Mouse (Mus musculus) lung, postnatal 14 days (tissue): ENCODE results near the gene Add2.

Experiments used
- DNase-seq: peaks from one replicate; pipeline ENCODE4 v3.0.0; 2021

Add2 gene

DNA sequence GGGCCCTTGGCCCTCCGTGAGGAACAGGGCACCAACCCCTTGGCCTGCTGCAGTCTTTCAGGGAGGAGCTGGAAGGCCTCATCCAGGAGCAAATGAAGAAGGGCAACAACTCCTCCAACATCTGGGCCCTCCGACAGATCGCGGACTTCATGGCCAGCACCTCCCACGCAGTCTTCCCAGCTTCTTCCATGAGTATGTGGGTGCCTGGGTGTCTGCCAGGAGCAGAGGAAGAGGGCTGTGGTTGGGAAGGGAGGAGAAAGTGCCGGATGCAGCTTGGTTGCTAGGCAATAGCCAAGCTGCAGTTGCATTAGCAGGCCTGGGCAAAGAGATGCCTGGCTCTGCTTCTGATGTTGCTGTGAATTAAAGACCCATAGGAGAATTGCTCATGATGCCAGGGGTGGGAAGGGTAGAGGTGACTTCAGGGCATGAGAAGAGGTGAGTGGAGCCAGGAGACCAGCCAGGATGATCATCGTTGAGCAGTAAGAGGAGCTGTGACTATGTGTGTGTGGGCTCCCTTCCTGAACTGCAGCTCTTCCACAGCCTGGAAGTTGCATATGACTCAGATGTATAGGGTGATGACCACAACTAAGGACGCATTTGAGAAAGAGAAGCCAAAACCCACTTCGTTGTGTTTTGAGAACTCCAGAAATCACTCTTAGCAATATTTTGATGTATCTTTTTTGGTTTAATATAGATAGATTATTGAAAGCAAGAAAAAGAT, 58.5 kb downstream of the Add2 start:
- DNase-seq = peak; percentile 20

DNA sequence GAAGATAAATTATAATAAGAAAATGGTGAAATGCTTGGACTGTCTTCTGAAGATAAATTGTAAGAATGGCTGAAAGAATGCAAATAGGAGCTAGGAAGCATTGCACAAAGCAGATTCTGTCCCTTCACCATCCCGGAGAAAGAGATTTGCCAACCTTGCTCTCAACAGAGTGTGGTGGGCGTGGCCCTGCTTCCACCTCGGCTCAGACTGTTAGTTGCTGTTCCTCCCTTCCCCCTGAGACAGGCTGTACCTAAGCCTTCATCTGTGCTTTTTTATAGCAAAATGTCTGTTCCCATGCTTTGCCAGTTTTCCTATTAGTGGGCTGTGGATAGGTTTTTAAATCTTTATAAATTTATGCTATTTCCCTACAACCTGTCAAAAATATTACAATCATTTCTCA, 59.3 kb downstream of the Add2 start:
- DNase-seq = no peak

DNA sequence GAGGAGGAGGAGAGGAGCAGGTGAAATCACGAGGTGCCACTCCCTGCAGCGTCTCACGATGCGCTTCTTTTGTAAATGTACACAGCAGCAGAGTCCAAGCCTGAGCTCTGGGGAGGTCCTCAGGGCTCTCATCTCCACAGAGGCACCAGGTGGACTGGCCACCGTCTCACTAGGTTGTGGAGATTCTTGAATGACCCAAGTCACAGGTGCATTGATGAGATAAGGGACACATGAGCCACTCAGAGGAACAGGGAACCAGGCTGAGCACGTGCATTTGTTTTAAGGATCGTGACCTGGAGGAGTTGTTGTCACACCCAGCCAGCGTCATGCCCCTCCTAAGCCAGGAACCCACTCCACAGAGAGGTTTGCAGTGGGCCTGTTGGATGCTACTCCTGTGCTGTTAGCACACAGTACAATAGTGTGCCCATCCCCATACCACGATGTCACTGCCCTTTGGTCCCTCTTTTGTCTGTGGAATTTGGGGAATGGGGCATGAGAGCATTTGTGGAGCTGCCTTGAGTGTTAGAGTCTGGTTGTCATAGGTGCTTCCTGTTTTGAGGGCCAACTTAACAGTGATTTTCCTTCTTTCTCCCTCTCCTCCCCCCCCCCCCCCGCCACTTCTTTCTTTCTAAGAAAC, 65.8 kb downstream of the Add2 start:
- DNase-seq = no peak

DNA sequence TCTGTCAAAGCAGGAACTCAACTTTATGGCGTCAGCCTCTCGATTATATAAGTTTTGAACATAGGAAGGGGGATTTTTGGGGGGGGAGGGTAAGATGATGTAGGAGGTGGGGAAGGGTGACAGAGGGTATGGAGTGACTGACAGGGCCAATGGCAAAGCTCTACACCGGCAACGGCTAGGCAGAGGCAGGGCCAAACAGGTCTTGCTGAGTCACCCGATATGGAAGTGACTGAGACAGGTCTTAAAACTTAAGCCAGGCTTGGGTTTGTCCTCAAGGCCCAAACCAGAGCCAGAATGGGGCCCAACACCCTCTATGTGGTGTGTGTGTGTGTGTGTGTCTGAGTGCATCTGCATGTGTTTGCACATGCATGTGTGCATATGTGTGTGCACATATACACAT, 67.0 kb downstream of the Add2 start:
- no peak for DNase-seq

DNA sequence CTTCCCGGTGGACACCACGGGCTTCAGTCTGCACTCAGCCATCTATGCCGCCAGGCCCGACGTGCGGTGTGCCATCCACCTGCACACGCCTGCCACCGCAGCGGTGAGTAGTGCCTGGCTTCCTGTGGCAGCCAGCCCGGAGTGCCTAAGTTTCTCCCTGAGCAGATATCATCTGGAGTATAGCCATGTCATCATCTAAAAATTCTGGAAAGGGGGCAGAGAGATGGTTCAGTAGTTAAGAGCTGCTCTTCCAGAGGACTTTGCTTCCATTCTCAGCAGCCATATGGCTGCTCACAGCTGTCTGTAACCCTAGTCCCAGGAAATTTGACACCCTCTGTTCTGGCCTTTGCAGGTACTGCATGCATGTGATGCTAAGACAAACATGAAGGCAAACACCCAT, 68.3 kb downstream of the Add2 start:
- DNase-seq = no peak

DNA sequence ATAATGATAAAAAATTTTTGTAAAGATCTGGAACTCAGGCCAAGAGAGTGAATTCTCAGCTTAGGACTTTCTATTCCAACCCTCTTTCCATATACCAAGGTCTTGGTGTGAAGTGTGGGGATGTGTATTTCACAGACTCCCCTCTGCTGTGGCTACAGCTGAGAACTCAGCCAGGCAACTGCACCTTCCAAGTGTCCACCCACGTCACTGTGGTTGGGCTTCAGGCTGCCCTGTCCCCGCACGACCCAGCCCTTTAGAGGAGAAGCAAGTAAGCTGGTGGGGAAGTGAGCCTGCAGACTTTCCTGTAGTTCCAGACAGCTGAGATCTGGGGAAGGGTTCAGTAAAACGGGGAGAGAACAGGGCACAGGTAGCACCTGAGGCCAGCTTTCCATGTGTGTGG, 68.7 kb downstream of the Add2 start:
- no peak for DNase-seq

DNA sequence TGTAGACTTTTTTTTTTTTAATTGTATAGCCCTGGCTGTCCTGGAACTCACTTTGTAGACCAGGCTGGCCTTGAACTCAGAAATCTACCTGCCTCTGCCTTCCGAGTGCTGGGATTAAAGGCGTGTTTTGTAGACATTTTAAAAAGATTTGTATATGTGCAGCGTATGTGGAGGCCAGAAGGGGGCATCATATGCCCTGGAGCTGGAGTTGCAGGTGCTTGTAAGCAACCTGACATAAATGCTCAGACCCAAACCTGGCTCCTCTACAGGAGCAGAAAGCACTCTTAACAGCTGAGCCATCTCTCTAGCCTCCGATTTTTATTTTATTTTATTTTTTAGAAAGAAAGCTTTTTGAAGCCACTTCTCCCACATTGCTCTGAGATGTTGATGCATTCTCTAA, 70.5 kb downstream of the Add2 start:
- DNase-seq = no peak

DNA sequence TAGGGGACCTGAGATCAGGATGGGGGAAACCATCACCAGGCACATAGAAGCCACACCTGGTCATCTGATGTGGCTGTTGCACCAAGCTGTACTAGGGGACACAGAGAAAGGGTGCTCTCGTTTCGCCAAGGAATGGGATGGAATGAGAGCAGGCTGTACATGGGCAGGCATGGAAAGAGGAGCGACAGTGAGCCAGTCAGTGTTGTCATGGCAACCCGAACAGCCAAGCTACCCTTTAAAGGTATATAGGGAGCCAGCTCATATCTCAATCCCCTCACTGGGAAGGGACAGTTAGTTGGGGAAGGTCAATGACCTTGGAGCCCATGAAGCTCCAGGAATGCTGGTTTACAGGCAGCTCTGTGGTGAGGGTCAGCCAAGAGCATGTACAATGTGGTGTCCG, 73.0 kb downstream of the Add2 start:
- DNase-seq = no peak

DNA sequence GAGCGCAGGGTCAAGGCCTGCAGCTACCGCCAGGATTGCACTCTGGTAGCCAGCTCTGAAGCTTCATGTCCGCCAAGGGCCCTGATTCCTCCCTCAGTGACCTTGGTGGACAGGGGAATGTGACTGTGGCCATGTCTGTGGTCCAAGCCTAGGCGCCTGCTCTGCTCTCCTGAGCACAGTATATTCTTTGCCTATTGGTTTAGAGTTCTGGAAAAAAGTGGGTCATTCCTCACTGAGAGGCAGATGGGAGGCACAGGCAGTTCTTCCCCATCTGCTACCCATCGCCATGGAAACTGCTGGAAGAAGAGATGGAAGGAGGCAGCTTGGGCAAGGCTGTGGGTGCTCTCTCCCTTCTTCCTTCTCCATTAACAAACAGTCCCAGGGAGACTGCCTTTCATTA, 74.4 kb downstream of the Add2 start:
- DNase-seq = no peak

DNA sequence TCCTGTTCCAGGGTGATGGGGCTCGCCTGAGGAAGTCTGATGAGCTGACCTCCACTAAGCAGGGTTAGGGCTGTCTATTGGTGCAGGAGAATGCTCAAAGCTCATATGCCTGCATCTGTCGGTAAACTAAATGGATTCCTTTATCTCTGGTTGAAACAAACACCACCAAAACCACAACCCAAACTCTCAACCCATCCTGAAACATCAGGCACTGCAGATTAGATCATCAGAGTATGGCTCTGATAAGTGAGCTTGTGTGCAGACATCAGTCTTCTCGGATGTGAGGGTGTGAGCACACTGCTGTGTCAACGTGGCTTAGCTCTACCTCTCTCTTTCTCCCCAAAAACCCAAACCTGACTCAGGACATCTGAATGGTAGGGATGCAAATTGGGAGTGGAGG, 75.1 kb downstream of the Add2 start:
- DNase-seq = no peak

DNA sequence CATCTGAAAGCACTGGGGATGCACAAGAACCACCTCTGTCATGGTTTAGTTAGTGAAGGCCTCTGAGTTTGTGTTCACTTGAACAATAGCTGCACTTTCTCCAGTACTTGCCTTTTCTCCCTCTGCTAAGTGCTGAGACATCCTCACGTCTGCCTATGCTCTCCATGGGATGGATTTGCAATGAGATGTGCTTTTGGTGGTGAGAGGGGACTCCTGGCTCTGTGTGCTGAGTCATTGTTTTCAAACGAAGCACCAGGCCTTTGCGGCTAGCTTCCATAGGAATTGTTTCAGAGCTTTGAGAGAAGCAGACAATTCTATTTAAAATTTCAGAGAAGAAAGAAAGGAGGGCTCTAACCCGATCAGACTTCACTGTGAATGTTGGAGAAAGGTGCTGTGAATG, 76.2 kb downstream of the Add2 start:
- no peak for DNase-seq

DNA sequence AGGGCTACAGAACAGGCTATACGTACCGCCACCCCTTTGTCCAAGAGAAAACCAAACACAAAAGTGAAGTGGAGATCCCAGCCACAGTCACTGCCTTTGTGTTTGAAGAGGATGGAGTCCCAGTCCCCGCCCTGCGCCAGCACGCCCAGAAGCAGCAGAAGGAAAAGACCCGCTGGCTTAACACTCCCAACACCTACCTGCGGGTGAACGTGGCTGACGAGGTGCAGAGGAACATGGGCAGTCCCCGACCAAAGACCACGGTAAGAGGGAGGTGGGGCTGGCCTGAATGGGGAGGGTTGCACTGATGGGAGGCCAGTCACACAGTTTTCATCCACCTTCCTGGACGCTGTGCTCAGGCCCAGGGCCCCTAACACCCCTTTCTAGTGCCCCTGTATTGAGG, 77.6 kb downstream of the Add2 start:
- no peak for DNase-seq

DNA sequence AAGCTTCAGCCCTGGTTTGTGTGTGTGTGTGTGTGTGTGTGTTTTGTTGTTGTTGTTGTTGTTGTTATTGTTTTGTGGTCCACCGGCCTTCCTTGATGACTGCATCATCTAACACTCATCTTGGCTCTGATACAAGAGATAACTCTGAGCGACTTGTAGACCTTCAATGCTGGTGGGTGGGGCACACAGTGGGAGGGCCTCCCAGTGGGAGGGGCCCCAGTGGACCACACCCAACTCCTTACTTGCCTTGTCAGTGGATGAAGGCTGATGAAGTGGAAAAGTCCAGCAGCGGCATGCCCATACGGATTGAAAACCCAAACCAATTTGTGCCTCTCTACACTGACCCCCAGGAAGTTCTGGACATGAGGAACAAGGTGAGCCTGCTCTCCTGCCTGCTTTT, 78.6 kb downstream of the Add2 start:
- no peak for DNase-seq

DNA sequence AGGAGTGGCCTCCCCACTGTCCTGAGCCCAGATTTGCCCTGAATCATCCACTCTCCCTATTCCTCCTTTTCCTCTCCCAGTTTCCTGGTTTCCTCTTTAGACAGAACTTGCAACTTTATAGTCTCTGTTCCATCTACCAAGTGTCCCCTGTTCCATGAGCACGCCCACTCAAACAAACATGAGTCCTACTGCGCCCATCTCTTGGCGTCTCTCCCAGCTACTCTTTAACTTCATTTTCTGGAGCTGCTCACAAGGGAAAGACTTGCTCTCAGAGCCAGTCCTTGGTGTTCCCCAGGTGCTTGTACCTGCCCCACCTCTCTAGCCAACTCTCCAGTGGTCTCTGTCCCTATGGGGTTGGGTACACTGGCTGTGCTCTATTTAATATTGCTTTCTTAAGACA, 87.4 kb downstream of the Add2 start:
- DNase-seq = no peak

DNA sequence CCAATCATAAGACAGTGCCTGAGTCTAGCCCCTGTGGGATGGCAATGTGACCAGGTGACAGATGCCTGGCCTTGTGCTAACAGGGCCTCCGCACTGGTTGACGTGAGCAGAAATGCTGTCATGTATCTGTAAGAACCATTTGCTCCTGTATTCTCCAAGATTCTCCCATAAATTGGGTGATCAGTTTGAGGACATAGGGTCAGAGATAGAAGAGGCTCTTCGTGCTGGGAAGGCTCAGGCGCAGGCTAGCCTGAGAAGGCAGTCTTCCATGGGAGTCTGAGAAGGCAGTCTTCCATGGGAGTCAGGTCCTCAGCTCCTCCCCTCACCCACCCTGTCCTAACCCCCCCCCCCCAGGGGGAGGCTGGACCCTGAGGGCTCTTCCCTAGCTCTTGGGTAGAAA, 94.6 kb downstream of the Add2 start:
- no peak for DNase-seq

DNA sequence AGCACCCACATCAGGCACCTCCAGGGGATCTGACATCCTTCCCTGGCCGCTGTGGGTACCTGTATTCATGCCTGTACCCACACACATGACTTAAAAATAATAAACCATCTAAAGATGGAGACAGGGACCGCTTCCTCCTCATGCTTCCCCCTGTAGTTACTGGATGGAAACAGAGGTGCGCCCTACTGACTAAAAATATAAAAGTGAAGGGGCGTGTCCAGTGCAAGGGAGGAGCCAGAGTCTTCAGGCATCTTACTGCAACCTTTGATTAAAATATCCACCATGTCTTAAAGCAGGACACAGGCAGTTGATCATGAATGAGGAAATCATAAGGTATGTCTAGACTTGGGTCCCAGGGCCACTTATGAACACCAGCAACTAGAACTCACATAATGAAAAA, 97.3 kb downstream of the Add2 start:
- no peak for DNase-seq

DNA sequence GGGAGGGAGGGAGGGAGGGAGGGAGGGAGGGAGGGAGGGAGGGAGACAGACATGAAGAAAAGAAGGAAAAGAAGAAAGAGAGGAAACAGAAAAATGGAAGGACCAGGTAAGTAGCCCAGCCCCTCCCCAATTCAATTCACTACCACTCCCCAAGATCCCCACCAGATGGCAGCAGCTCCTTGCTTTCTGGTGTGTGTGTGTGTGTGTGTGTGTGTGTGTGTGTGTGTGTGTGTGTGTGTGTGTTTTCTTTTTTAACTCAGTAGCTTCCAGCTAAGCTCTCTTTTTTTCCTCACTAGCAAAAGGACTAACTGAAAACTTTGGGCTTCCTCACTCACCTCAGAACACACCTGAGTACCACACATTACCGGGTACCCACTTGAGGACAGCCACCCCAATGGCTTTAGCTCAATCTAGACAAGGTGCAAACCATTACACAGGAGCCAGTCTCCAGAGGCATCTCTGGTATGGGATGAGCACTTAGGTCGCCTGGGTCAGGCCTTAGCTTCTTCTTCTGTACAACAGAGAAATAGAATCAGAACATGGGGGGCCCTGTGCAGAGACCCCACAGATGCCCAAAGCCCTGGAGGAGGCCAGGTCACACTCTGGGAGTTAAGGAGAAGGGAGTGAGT, 98.6 kb downstream of the Add2 start:
- DNase-seq = peak; percentile 55

DNA sequence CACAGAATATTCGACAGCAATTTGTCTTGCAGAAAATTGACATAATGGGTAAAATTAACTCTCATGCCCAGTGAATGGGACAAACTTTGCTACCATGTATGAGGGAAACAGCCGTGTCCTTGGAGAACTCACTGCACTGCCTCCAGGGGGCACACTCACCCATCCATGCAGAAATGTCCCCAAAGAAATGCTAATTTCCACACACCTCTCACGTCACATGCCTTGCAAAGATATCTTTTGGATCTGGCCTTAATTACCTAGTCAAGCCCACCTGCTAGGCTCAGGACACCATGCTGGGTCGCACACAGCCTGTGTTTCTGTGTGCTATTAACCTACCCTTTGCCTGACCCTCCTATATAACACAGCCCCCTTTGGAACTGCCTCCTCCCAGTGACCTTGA, 100.0 kb downstream of the Add2 start:
- peak; percentile 22 for DNase-seq

DNA sequence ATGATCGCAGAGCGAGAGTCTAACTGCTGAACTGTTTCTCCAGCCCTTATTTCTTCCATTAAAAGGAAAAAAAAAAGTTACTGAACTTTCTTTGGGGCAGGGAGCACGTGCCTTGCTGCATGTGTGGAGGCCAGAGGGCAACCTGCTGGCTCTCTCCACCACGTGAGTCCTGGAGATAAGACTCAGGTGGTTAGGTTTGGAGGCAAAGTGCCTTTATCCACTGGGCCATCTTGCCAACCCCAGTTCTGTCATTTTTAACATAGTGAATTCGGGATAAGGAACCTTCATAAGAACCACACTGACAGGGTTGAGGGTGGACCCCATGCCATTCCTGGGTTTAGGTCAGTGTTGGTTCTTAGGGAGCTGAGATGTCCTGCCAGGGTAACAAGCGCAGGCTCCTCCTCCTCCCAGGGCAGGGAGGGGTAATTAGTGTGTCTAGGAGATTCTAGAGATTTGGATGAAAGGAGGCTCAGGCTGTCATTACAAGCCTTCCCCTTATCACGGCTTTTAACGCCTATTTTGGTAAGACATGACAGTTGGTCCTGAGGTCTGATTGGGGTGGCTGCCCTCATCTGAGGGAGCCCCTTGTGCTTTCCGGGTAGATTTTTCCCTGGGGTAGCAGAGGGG, 101.5 kb downstream of the Add2 start:
- no peak for DNase-seq

DNA sequence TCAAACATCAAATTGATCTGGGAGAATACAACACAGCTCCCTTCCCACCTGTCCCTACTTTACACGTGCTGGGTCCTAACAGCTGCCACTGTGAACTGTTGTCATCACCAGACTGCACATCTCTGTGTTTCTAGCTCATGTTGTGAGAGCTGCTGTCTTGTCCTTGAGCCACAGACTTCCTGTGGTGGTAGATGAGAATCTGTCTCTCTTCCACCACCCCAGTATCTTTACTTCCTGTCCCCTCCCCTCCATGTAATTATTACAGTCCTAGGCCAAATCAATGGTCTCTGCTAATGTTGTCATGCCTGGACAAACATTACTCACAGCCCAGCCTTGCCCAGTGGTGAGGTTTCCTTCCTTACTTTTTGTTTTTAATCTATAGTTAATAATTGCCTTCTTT, 105.4 kb downstream of the Add2 start:
- DNase-seq = no peak

DNA sequence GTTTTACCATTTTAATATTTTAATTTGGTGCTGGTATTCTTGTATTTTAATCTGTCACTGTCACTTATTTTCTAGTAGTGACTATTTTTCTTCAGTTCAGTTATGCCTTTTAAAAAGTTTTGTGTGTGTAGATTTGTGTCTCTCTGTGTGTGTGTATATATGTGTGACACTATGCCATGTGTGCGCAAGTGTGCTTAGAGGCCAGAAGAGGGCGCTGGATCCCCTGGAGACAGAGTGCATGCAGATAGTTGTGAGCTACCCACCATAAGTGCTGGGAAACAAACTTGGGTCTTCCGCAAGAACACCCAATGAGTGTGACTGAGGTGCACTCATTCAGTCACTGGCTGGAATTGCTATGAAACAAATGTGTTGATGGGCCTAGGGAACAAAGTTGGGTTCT, 107.7 kb downstream of the Add2 start:
- no peak for DNase-seq

DNA sequence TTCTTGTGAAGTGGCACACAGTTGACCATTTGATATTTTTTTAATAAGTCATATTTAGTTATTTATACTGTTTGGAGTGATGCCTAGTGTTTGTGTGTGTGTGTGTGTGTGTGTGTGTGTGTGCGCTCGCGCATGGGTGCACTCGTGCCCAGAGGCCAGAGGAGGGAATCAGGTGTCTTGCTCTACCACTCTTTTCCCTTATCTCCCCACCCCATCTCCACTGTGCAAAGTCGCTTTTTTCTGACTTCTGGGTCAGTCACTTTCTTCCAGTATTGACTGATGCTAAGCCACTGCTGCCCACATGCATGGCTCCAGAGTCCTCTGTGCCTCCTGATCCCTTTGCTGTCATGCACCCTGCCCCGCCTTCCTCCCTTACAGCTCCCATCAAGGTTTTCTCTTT, 112.8 kb downstream of the Add2 start:
- DNase-seq = no peak

DNA sequence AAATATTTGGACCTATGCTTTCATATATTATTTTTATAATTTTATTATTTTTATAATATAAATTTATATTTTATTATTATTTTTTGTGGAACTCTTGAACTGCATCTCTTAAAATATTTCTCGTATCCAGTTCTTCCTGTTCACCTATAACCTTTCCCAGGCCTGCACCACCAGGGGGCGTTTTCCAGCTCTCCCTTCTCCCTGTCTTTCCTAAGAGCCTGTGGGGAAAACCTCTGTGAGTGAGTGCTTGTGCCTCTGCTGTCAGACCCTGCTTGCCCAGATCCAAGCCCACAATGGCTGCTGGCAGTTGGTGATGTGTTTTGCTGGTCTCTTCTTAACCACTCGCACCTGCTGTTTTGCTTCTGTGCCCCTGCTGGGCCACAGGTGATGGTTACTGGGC, 113.3 kb downstream of the Add2 start:
- peak; percentile 84 for DNase-seq

DNA sequence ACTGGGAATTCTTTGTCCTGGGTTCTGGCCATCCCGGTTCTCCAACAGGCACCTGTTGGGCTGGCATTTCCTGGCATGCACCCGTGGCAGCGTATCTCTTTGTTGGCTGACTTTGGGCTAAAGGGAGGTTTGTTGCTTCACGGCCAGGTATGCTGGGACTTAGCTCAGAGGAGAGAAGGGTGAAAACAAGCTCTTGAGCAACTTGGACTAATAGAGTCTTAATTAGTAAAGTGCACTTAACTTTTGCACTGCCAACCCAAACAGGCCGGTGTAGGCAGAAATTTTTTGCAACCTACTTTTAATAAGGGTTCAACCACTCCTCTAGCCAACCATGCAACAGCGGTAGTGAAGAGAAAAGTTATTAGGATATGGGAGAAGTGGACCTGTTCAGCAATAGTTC, 116.5 kb downstream of the Add2 start:
- DNase-seq = no peak
